Mouse (Mus musculus): ENCODE measurements at regions not wholly inside any gene's neighbourhood (a gene's known extent, or its start where the extent isn't known, plus 50 kb on each side); places are given as distances from the start of the nearest gene placed in this dataset.

- peak; percentile 85 to 88 for DNase-seq
Measured at GRCm38 (mm10) chr3:62159031-62159430, 179.1 kb upstream of the Arhgef26 start.

GRCm38 (mm10) chr3:62170647-62171046, 167.5 kb upstream of the Arhgef26 start:
- peak; percentile 12 to 16 for DNase-seq

- no peak for DNase-seq
Measured at GRCm38 (mm10) chr3:62187807-62188509, 150.2 kb upstream of the Arhgef26 start.

GRCm38 (mm10) chr3:62192466-62192865, 145.7 kb upstream of the Arhgef26 start:
- peak; percentile 10 to 49 for DNase-seq

GRCm38 (mm10) chr3:62194421-62194820, 143.7 kb upstream of the Arhgef26 start:
- DNase-seq: no peak

- no peak for DNase-seq
Measured at GRCm38 (mm10) chr3:62196679-62197078, 141.5 kb upstream of the Arhgef26 start.

- DNase-seq: peak; percentile 55 to 64
Measured at GRCm38 (mm10) chr3:62215806-62216205, 122.3 kb upstream of the Arhgef26 start.

GRCm38 (mm10) chr3:62217335-62217734, 120.8 kb upstream of the Arhgef26 start:
- no peak for DNase-seq

- no peak for DNase-seq
Measured at GRCm38 (mm10) chr3:62227697-62228096, 110.4 kb upstream of the Arhgef26 start.

- DNase-seq: no peak
Measured at GRCm38 (mm10) chr3:62228156-62228555, 110.0 kb upstream of the Arhgef26 start.

GRCm38 (mm10) chr3:62241031-62241430, 97.1 kb upstream of the Arhgef26 start:
- DNase-seq: no peak

- peak in 1 of 2 experiments; percentile 8 for DNase-seq
Measured at GRCm38 (mm10) chr3:62271703-62272102, 66.4 kb upstream of the Arhgef26 start.

GRCm38 (mm10) chr3:62278279-62278678, 59.9 kb upstream of the Arhgef26 start:
- no peak for DNase-seq

GRCm38 (mm10) chr3:62280960-62281359, 57.2 kb upstream of the Arhgef26 start:
- DNase-seq: no peak

Measured in cerebellum, postnatal 10 days (tissue).